Mouse (Mus musculus) kidney, adult 2 months (tissue): ENCODE results near the gene Jpt2.

Experiments used
- CTCF ChIP-seq: fragments of 200-500 bp; conservative IDR thresholded peaks from 2 replicates; pipeline ENCODE4 v1.5.1; 2011; ENCODE audit warnings: low read depth, mild to moderate bottlenecking, control low read depth, low read length, moderate library complexity, mixed read lengths; ENCODE audit not compliant: insufficient read depth, insufficient read length
- POLR2A ChIP-seq: fragments of 200-500 bp; IDR thresholded peaks from one replicate; pipeline ENCODE4 v1.6.1; 2011; ENCODE audit warnings: low read depth, low read length, control low read depth

- no peak for TF ChIP-seq CTCF
- no peak for TF ChIP-seq POLR2A
These were observed 1.1 kb downstream of the Jpt2 start for GRCm38 (mm10) chr17:24959371-24959770.
